Mouse (Mus musculus) erythroblast, embryonic 14.5 days (primary cell): ENCODE results near the gene Tecpr1.

Experiments
- GATA1 ChIP-seq: IDR thresholded peaks from 2 replicates; pipeline ENCODE4 v1.6.1; 2012; ENCODE audit warnings: low read length, inconsistent platforms, mixed read lengths
- TAL1 ChIP-seq: IDR thresholded peaks from 3 replicates; pipeline ENCODE4 v1.6.1; 2012; ENCODE audit warnings: low read length, inconsistent platforms, mixed read lengths

DNA sequence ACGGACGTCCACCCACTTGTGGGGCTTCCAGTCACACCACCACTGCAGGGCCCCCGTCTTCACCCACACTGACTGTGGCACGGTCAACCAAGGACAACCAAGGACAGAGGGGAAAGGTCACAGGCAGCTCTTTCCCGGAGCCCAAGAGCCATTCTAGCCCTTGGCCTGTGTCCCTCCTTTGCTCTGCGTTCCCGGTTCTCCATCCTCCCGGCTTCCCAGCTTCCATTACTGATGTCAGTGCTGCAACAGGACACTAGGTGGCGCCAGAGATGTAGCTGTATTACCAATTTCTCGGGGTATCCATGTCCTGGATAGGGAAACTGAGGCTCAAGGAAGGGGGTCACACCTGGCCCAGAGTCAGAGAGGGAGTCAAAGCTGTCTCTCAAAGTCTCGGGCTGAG lies 15.9 kb downstream of the Tecpr1 start:
- TF ChIP-seq TAL1 (no peak), GATA1 (no peak)
